Mouse (Mus musculus) forebrain, embryonic 11.5 days (tissue): ENCODE data around the gene Erich6b. TPM values are rescaled to one million over a fixed set of nuclear protein-coding genes. Genes with fewer than 3 reads are reported as not detected.

Source experiments
- ATAC-seq: fragments of 200-750 bp; cut with Nextera tagmentation; replicated peaks from 2 replicates; pipeline ENCODE4 v1.8.0; 2017; ENCODE audit warnings: moderate TSS enrichment; ENCODE audit not compliant: low FRiP score
- DNase-seq: peaks from one replicate; pipeline ENCODE4 v3.0.0-alpha.2; 2017; ENCODE audit warnings: low spot score
- H3K27ac ChIP-seq: fragments of 300-500 bp; sonication (generic); 2 replicates; pipeline ENCODE4 v1.5.1; 2014; ENCODE audit warnings: low read depth, low read length
- H3K27me3 ChIP-seq: fragments of 300-500 bp; sonication (generic); 2 replicates; pipeline ENCODE4 v1.6.1; 2014; ENCODE audit warnings: mild to moderate bottlenecking, low read length, mixed read lengths; ENCODE audit not compliant: control insufficient read depth, insufficient read depth
- H3K36me3 ChIP-seq: fragments of 300-500 bp; sonication (generic); 2 replicates; pipeline ENCODE4 v1.6.1; 2014; ENCODE audit warnings: mild to moderate bottlenecking, low read length, moderate library complexity, mixed read lengths; ENCODE audit not compliant: control insufficient read depth, insufficient read depth
- H3K4me1 ChIP-seq: fragments of 300-500 bp; sonication (generic); replicated peaks from 2 replicates; pipeline ENCODE4 v1.6.1; 2014; ENCODE audit warnings: low read length, mixed read lengths; ENCODE audit not compliant: control insufficient read depth, insufficient read depth
- H3K4me2 ChIP-seq: fragments of 300-500 bp; sonication (generic); 2 replicates; pipeline ENCODE4 v1.6.1; 2014; ENCODE audit warnings: low read depth, mild to moderate bottlenecking, low read length, moderate library complexity, mixed read lengths; ENCODE audit not compliant: severe bottlenecking
- H3K4me3 ChIP-seq: fragments of 300-500 bp; sonication (generic); 2 replicates; pipeline ENCODE4 v1.5.1; 2014; ENCODE audit warnings: low read depth, low read length
- H3K9ac ChIP-seq: fragments of 300-500 bp; sonication (generic); 2 replicates; pipeline ENCODE4 v1.6.1; 2014; ENCODE audit warnings: low read length
- H3K9me3 ChIP-seq: fragments of 300-500 bp; sonication (generic); 2 replicates; pipeline ENCODE4 v1.6.1; 2016; ENCODE audit warnings: low read length, mixed read lengths; ENCODE audit not compliant: control insufficient read depth
- WGBS: fragments of 180-500 bp; shearing (Covaris S2); extraction: QIAGEN DNeasy Blood & Tissue Kit; methylation state at CpG from one replicate; pipeline ENCODE4 v1.1.7; 2014; 5-methylcytosine and 5-hydroxymethylcytosine counted together
- polyA plus RNA-seq: library from polyadenylated mRNA; unstranded; fragments of >200 nt; fragmentation: Nextera tagmentation; extraction: Ambion mirVana; gene quantifications from 2 replicates; pipeline ENCODE4 v1.2.1, GENCODE M21; 2014

The Erich6b gene
- polyA plus RNA-seq, 1 experiment from 2014 or later = not detected

GRCm38 (mm10) chr14:75712687-75713086, 70.6 kb downstream of the Erich6b start:
- no peak for DNase-seq
- 95% methylated on average over 5 of the region's 5 CpGs for WGBS

DNA sequence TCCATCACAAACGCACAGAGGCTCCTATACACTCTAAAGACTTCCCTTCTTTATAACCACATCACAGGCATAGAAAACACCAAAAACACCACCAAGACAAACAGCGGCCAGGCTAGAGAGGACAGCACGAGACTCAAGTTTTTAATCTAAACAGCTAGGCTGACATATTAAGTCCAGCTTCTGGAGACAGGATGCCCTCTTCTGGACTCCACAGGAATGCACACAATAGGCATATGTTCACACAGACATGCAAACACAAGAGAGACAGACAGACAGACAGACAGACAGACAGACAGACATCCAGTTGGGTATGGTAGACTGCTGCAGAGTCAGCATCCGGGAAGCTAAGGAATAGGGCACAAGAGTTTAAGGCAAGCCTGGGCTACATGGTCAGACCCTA, 71.6 kb downstream of the Erich6b start:
- H3K4me3 ChIP-seq = no peak overlapping the region
- ATAC-seq (no peak), DNase-seq (no peak)
- peaks cover 3% of the 10 kb centered on the region; the same call in 1 of the 2 replicates for H3K36me3 ChIP-seq
- H3K4me2 ChIP-seq = no peak overlapping the region
- no peaks in the 10 kb centered on the region for H3K27me3 ChIP-seq
- H3K4me1 ChIP-seq = no peaks in the 10 kb centered on the region
- no peaks in the 10 kb centered on the region for H3K9me3 ChIP-seq
- no peak overlapping the region for H3K9ac ChIP-seq
- 78% methylated on average over 4 of the region's 4 CpGs for WGBS
- no peak overlapping the region for H3K27ac ChIP-seq

More at GRCm38 (mm10) chr14:75712687-75713086, 70.6 kb downstream of the Erich6b start:
- no peaks in the 10 kb centered on the region for H3K27me3 ChIP-seq
- ATAC-seq = no peak
- peaks cover 3% of the 10 kb centered on the region; the same call in 1 of the 2 replicates for H3K36me3 ChIP-seq
- no peak overlapping the region for H3K4me2 ChIP-seq
- no peak overlapping the region for H3K4me3 ChIP-seq
- H3K4me1 ChIP-seq = no peaks in the 10 kb centered on the region
- no peak overlapping the region for H3K9ac ChIP-seq
- H3K9me3 ChIP-seq = no peaks in the 10 kb centered on the region
- H3K27ac ChIP-seq = no peak overlapping the region

DNA sequence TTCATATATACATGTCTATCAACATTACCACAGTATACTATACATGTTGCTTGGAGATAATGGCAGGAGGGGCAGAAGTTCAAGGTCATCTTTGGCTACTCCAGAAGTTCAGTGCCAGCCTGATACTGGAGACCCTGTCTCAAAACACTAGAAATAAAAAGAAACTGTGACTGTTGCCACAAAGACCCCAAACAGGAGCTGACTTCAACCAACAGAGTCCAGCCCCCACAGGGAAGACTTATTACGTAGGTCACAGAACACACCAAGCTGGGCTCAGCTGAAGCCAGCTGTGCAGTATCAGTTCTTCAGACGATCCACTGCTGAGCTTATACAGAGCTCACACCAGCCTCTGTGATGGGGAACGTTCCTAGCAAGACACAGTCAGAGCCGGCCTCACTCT, 74.4 kb downstream of the Erich6b start:
- H3K4me3 ChIP-seq = no peak overlapping the region
- no peaks in the 10 kb centered on the region for H3K4me1 ChIP-seq
- peaks cover 4% of the 10 kb centered on the region; the same call in 1 of the 2 replicates for H3K36me3 ChIP-seq
- H3K4me2 ChIP-seq = no peak overlapping the region
- no peaks in the 10 kb centered on the region for H3K9me3 ChIP-seq
- ATAC-seq = no peak
- WGBS = 87% methylated on average over 4 of the region's 4 CpGs
- no peak overlapping the region for H3K27ac ChIP-seq
- no peaks in the 10 kb centered on the region for H3K27me3 ChIP-seq
- H3K9ac ChIP-seq = no peak overlapping the region
- DNase-seq = no peak

Other genes with a start within 250 kb of the Erich6b start
- 5.5 TPM in 2 replicates for gene Siah3, start 186.3 kb upstream of the Erich6b start, polyA plus RNA-seq
- gene Spert, start 49.1 kb upstream of the Erich6b start, polyA plus RNA-seq = not detected in 2 replicates
- gene Cog3, start 112.3 kb downstream of the Erich6b start, polyA plus RNA-seq = 22.5 and 23.9 TPM in 2 replicates
- gene Slc25a30, start 144.8 kb downstream of the Erich6b start, polyA plus RNA-seq = 9.2 and 9.4 TPM in 2 replicates
- 889 and 1,020 TPM in 2 replicates for gene Tpt1, start 202.8 kb downstream of the Erich6b start, polyA plus RNA-seq